Mouse (Mus musculus): ENCODE measurements at regions not wholly inside any gene's neighbourhood (a gene's known extent, or its start where the extent isn't known, plus 50 kb on each side); places are given as distances from the start of the nearest gene placed in this dataset.
A peak's percentile ranks its signal among the peaks of the same experiment; 100 is the strongest.

- TF ChIP-seq MAFK (IDR thresholded peaks at IDR 0.05; ENCODE audit: insufficient read depth, low read depth, low read length) = peak; percentile 40; the same call in 1 of the 2 replicates
- no peak for TF ChIP-seq HCFC1 (IDR thresholded peaks at IDR 0.05; ENCODE audit: borderline replicate concordance, insufficient read depth, low read length)
These were observed 176.5 kb downstream of the Alg10b start for GRCm38 (mm10) chr15:90400326-90401280.
